Mouse (Mus musculus): Measurements from ENCODE around the gene Kcnk10.

GRCm38 (mm10) chr12:98471232-98471631 lies 106.9 kb downstream of the Kcnk10 start:
- TF ChIP-seq POLR2A (IDR thresholded peaks at IDR 0.05; ENCODE audit: control insufficient read depth, low read depth, low read length) (no peak), CTCF (IDR thresholded peaks at IDR 0.05; ENCODE audit: control insufficient read depth, insufficient read depth, insufficient replicate concordance, low read depth, low read length) (no peak)

Data from testis, adult 2 months (tissue).